Comparison of ENCODE assay signal across 8 mouse cellular contexts in the genomic region with DNA sequence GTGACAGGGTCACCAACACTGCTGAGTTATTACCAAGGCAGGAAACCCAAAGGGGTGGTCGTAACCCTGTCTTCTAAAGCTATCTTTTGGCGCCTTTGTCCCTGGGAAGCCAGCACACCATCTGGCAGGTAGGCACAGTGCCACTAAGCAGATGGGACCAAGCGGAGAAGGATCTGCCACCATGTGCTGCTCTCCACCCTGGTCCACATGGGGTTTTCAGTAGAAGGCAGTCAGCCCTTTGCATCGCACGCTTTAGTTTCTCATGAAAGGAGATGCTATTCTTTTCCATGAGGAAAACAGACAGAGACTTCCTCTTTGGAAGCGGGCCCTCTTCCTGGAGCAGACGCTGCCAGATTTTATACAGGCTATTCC.
DNase-seq lines count a peak whose midpoint lies in the region; ATAC-seq and TF ChIP-seq lines count a peak whose summit lies in the region.

No protein-coding gene starts in this region.

- H3K9ac ChIP-seq in embryonic facial prominence, embryonic 14.5 days (ENCODE audit: low read depth, low read length) = no peak overlapping the region

- no peak overlapping the region for H3K4me3 ChIP-seq in embryonic facial prominence, embryonic 14.5 days (ENCODE audit: low read depth, low read length)
- H3K4me3 ChIP-seq in embryonic facial prominence, embryonic 10.5 days = no peak overlapping the region

- no peak overlapping the region for H3K4me2 ChIP-seq in embryonic facial prominence, embryonic 14.5 days (ENCODE audit: low read depth, low read length)

- H3K4me1 ChIP-seq in embryonic facial prominence, embryonic 14.5 days (ENCODE audit: control insufficient read depth, insufficient read depth, low read length) = no peaks in the 10 kb centered on the region
- no peaks in the 10 kb centered on the region for H3K4me1 ChIP-seq in embryonic facial prominence, embryonic 10.5 days

- DNase-seq in embryonic facial prominence, embryonic 14.5 days (ENCODE audit: low spot score) = peak; percentile 19
- no peak for DNase-seq in embryonic facial prominence, embryonic 10.5 days (ENCODE audit: low spot score)
- DNase-seq in brain, embryonic 14.5 days (ENCODE audit: low read depth) = peak; percentile 90
- peak; percentile 21 to 33 for DNase-seq in heart, adult 9 months (ENCODE audit: low spot score in 2 of 2)
- DNase-seq in layer of hippocampus, postnatal 25 days (ENCODE audit: extremely low spot score in 1 of 2, low spot score in 1 of 2) = peak; percentile 13 to 42
- DNase-seq in thymus, postnatal 36 days = no peak
- no peak for DNase-seq in urinary bladder, postnatal 25 days (ENCODE audit: low spot score)

- no peaks in the 10 kb centered on the region for H3K36me3 ChIP-seq in embryonic facial prominence, embryonic 14.5 days (ENCODE audit: control insufficient read depth, insufficient read depth, low read length)
- H3K36me3 ChIP-seq in embryonic facial prominence, embryonic 10.5 days (replicated peaks) = no peaks in the 10 kb centered on the region

- H3K9me3 ChIP-seq in embryonic facial prominence, embryonic 14.5 days (ENCODE audit: control insufficient read depth, low read length) = no peaks in the 10 kb centered on the region
- no peaks in the 10 kb centered on the region for H3K9me3 ChIP-seq in embryonic facial prominence, embryonic 10.5 days

- 77% methylated on average over 7 of the region's 7 CpGs for WGBS in embryonic facial prominence, embryonic 14.5 days
- 87% methylated on average over 7 of the region's 7 CpGs for WGBS in embryonic facial prominence, embryonic 10.5 days

- no peak overlapping the region for H3K27ac ChIP-seq in embryonic facial prominence, embryonic 14.5 days (replicated peaks; ENCODE audit: low read depth, low read length)
- H3K27ac ChIP-seq in embryonic facial prominence, embryonic 10.5 days (replicated peaks) = no peak overlapping the region

- TF ChIP-seq POLR2A in brain, embryonic 14.5 days (IDR thresholded peaks at IDR 0.05; ENCODE audit: borderline replicate concordance, extremely low read depth, insufficient read depth, insufficient read length, poor library complexity, severe bottlenecking) = no peak

- no peak for TF ChIP-seq CTCF in brain, embryonic 14.5 days (IDR thresholded peaks at IDR 0.05; ENCODE audit: borderline replicate concordance, extremely low read depth, insufficient read depth, insufficient read length)

- peak; percentile 26; the same call in 1 of the 2 replicates for ATAC-seq in embryonic facial prominence, embryonic 14.5 days (ENCODE audit: low read depth)
- no peak for ATAC-seq in megakaryocyte, adult 5-6 weeks (ENCODE audit: poor library complexity, severe bottlenecking)

- no peaks in the 10 kb centered on the region for H3K27me3 ChIP-seq in embryonic facial prominence, embryonic 14.5 days (replicated peaks; ENCODE audit: control insufficient read depth, insufficient read depth, low read length)
- no peaks in the 10 kb centered on the region for H3K27me3 ChIP-seq in embryonic facial prominence, embryonic 10.5 days (replicated peaks; ENCODE audit: low read depth, poor library complexity, severe bottlenecking)

Comparison
In these comparisons a context has a peak if more than half of its experiments do, and no peak if none do; other contexts are left out.
1. DNase-seq: peak in embryonic facial prominence, embryonic 14.5 days (single experiment), brain, embryonic 14.5 days (single experiment), heart, adult 9 months (2 of 2) and layer of hippocampus, postnatal 25 days (2 of 2); none in embryonic facial prominence, embryonic 10.5 days (single experiment), thymus, postnatal 36 days (0 of 2) and urinary bladder, postnatal 25 days (single experiment).